Mouse (Mus musculus) hindbrain, embryonic 10.5 days (tissue): Measurements from ENCODE around the gene M6pr. TPM values are rescaled to one million over a fixed set of nuclear protein-coding genes. Genes with fewer than 3 reads are reported as not detected.

ENCODE experiments used
- DNase-seq: peaks from one replicate; pipeline ENCODE4 v3.0.0-alpha.2; 2017; ENCODE audit warnings: low spot score
- H3K27ac ChIP-seq: fragments of 300-500 bp; sonication (generic); 2 replicates; pipeline ENCODE4 v1.5.1; 2016; ENCODE audit warnings: mild to moderate bottlenecking, moderate library complexity
- H3K27me3 ChIP-seq: fragments of 300-500 bp; sonication (generic); 2 replicates; pipeline ENCODE4 v1.6.1; 2016; ENCODE audit warnings: mild to moderate bottlenecking; ENCODE audit not compliant: poor library complexity, insufficient read depth, severe bottlenecking
- H3K36me3 ChIP-seq: fragments of 300-500 bp; sonication (generic); 2 replicates; pipeline ENCODE4 v1.6.1; 2016; ENCODE audit warnings: mild to moderate bottlenecking, moderate library complexity
- H3K4me1 ChIP-seq: fragments of 300-500 bp; sonication (generic); replicated peaks from 2 replicates; pipeline ENCODE4 v1.6.1; 2016; ENCODE audit warnings: mild to moderate bottlenecking
- H3K4me3 ChIP-seq: fragments of 300-500 bp; sonication (generic); 2 replicates; pipeline ENCODE4 v1.5.1; 2016; ENCODE audit warnings: mild to moderate bottlenecking, moderate library complexity
- H3K9me3 ChIP-seq: fragments of 300-500 bp; sonication (generic); 2 replicates; pipeline ENCODE4 v1.6.1; 2016; ENCODE audit warnings: mild to moderate bottlenecking, moderate library complexity
- WGBS: fragments of 180-500 bp; shearing (Covaris S2); methylation state at CpG from one replicate; pipeline ENCODE4 v1.1.7; 2016; 5-methylcytosine and 5-hydroxymethylcytosine counted together
- polyA plus RNA-seq: library from polyadenylated mRNA; unstranded; fragments of >200 nt; fragmentation: Nextera tagmentation; extraction: Ambion mirVana; gene quantifications from 2 replicates; pipeline ENCODE4 v1.2.1, GENCODE M21; 2016

M6pr gene
- 78.8 and 91.0 TPM in 2 replicates for polyA plus RNA-seq

GRCm38 (mm10) chr6:122308505-122309393 lies at the start of gene M6pr:
Gene M6pr (plus strand): TSS chr6:122308720.
- Histone ChIP-seq H3K27me3 (no peaks in the 10 kb centered on the region), H3K4me3 (peak within 1 kb of the TSS; percentile 86), H3K4me1 (peaks cover 21% of the 10 kb centered on the region), H3K27ac (peak within 1 kb of the TSS; percentile 93), H3K9me3 (no peaks in the 10 kb centered on the region), H3K36me3 (peaks cover 22% of the 10 kb centered on the region)
- under 1% methylated on average over 49 of the region's 49 CpGs for WGBS
- peak; percentile 94 for DNase-seq

GRCm38 (mm10) chr6:122262543-122262942 lies 46.0 kb upstream of the M6pr start:
- Histone ChIP-seq H3K27ac (no peak overlapping the region), H3K27me3 (no peaks in the 10 kb centered on the region), H3K4me1 (no peaks in the 10 kb centered on the region), H3K36me3 (no peaks in the 10 kb centered on the region), H3K9me3 (0 out of 2 replicates have a peak, but pooled peaks cover 2% of the 10 kb centered on the region), H3K4me3 (no peak overlapping the region)
- DNase-seq, result no peak
- WGBS, result 97% methylated on average over 8 of the region's 8 CpGs

GRCm38 (mm10) chr6:122268561-122268960 lies 40.0 kb upstream of the M6pr start:
- Histone ChIP-seq H3K9me3 (0 out of 2 replicates have a peak, but pooled peaks cover 2% of the 10 kb centered on the region), H3K27ac (no peak overlapping the region), H3K36me3 (no peaks in the 10 kb centered on the region), H3K4me1 (no peaks in the 10 kb centered on the region), H3K27me3 (no peaks in the 10 kb centered on the region), H3K4me3 (no peak overlapping the region)
- DNase-seq, result no peak
- WGBS, result 83% methylated on average over 3 of the region's 3 CpGs

- H3K27me3 ChIP-seq, result no peaks in the 10 kb centered on the region
- no peak overlapping the region for H3K27ac ChIP-seq
- no peaks in the 10 kb centered on the region for H3K36me3 ChIP-seq
- DNase-seq, result no peak
- H3K4me3 ChIP-seq, result no peak overlapping the region
- no peaks in the 10 kb centered on the region for H3K4me1 ChIP-seq
- 95% methylated on average over 4 of the region's 4 CpGs for WGBS
- 0 out of 2 replicates have a peak, but pooled peaks cover 2% of the 10 kb centered on the region for H3K9me3 ChIP-seq
These were observed 39.4 kb upstream of the M6pr start for GRCm38 (mm10) chr6:122269170-122269569.

- no peak overlapping the region for H3K4me3 ChIP-seq
- no peak overlapping the region for H3K27ac ChIP-seq
- no peaks in the 10 kb centered on the region for H3K36me3 ChIP-seq
- no peaks in the 10 kb centered on the region for H3K4me1 ChIP-seq
- 85% methylated on average over 11 of the region's 11 CpGs for WGBS
- DNase-seq, result no peak
- no peaks in the 10 kb centered on the region for H3K27me3 ChIP-seq
- 0 out of 2 replicates have a peak, but pooled peaks cover 2% of the 10 kb centered on the region for H3K9me3 ChIP-seq
These were observed 38.4 kb upstream of the M6pr start for GRCm38 (mm10) chr6:122270152-122270551.

GRCm38 (mm10) chr6:122274546-122274945 lies 34.0 kb upstream of the M6pr start:
- Histone ChIP-seq H3K4me3 (no peak overlapping the region), H3K27ac (no peak overlapping the region), H3K4me1 (no peaks in the 10 kb centered on the region), H3K9me3 (no peaks in the 10 kb centered on the region), H3K27me3 (no peaks in the 10 kb centered on the region), H3K36me3 (no peaks in the 10 kb centered on the region)
- no peak for DNase-seq
- WGBS, result 74% methylated on average over 5 of the region's 5 CpGs

GRCm38 (mm10) chr6:122276565-122276964 lies 32.0 kb upstream of the M6pr start:
- DNase-seq, result no peak
- no peaks in the 10 kb centered on the region for H3K9me3 ChIP-seq
- H3K4me3 ChIP-seq, result no peak overlapping the region
- H3K36me3 ChIP-seq, result no peaks in the 10 kb centered on the region
- WGBS, result 90% methylated on average over 7 of the region's 7 CpGs
- H3K4me1 ChIP-seq, result no peaks in the 10 kb centered on the region
- H3K27me3 ChIP-seq, result no peaks in the 10 kb centered on the region
- H3K27ac ChIP-seq, result no peak overlapping the region

- Histone ChIP-seq H3K9me3 (no peaks in the 10 kb centered on the region), H3K27me3 (no peaks in the 10 kb centered on the region), H3K4me1 (no peaks in the 10 kb centered on the region), H3K36me3 (no peaks in the 10 kb centered on the region), H3K4me3 (no peak within 1 kb of the TSS), H3K27ac (no peak within 1 kb of the TSS)
- 85% methylated on average over 6 of the region's 6 CpGs for WGBS
- DNase-seq, result no peak
These were observed 25.7 kb upstream of the M6pr start, which contains the start of gene Klrg1 for GRCm38 (mm10) chr6:122282782-122283181. Gene Klrg1 (minus strand): TSS chr6:122282882.

- no peak overlapping the region for H3K27ac ChIP-seq
- DNase-seq, result no peak
- no peaks in the 10 kb centered on the region for H3K4me1 ChIP-seq
- H3K36me3 ChIP-seq, result no peaks in the 10 kb centered on the region
- WGBS, result 91% methylated on average over 2 of the region's 2 CpGs
- no peaks in the 10 kb centered on the region for H3K27me3 ChIP-seq
- H3K4me3 ChIP-seq, result no peak overlapping the region
- no peaks in the 10 kb centered on the region for H3K9me3 ChIP-seq
These were observed 25.1 kb upstream of the M6pr start for GRCm38 (mm10) chr6:122283429-122283828.

- no peak overlapping the region for H3K4me3 ChIP-seq
- H3K27ac ChIP-seq, result no peak overlapping the region
- no peaks in the 10 kb centered on the region for H3K27me3 ChIP-seq
- H3K4me1 ChIP-seq, result no peaks in the 10 kb centered on the region
- H3K36me3 ChIP-seq, result no peaks in the 10 kb centered on the region
- no peak for DNase-seq
- WGBS, result 80% methylated on average over 4 of the region's 4 CpGs
- H3K9me3 ChIP-seq, result no peaks in the 10 kb centered on the region
These were observed 24.2 kb upstream of the M6pr start for GRCm38 (mm10) chr6:122284304-122284703.

GRCm38 (mm10) chr6:122284823-122285222 lies 23.7 kb upstream of the M6pr start:
- no peak for DNase-seq
- Histone ChIP-seq H3K27ac (no peak overlapping the region), H3K36me3 (no peaks in the 10 kb centered on the region), H3K4me1 (no peaks in the 10 kb centered on the region), H3K4me3 (no peak overlapping the region), H3K9me3 (no peaks in the 10 kb centered on the region), H3K27me3 (no peaks in the 10 kb centered on the region)
- WGBS, result 93% methylated on average over 1 of the region's 1 CpGs

GRCm38 (mm10) chr6:122288263-122288662 lies 20.3 kb upstream of the M6pr start:
- no peaks in the 10 kb centered on the region for H3K9me3 ChIP-seq
- no peaks in the 10 kb centered on the region for H3K4me1 ChIP-seq
- WGBS, result 48% methylated on average over 1 of the region's 1 CpGs

GRCm38 (mm10) chr6:122289313-122289712 lies 19.2 kb upstream of the M6pr start:
- no peak overlapping the region for H3K27ac ChIP-seq
- no peak for DNase-seq
- no peaks in the 10 kb centered on the region for H3K36me3 ChIP-seq
- no peaks in the 10 kb centered on the region for H3K4me1 ChIP-seq
- no peaks in the 10 kb centered on the region for H3K9me3 ChIP-seq
- H3K4me3 ChIP-seq, result no peak overlapping the region
- H3K27me3 ChIP-seq, result no peaks in the 10 kb centered on the region
- 80% methylated on average over 1 of the region's 1 CpGs for WGBS

More at GRCm38 (mm10) chr6:122288263-122288662, 20.3 kb upstream of the M6pr start:
- Histone ChIP-seq H3K27me3 (no peaks in the 10 kb centered on the region), H3K4me3 (no peak overlapping the region), H3K27ac (no peak overlapping the region), H3K36me3 (no peaks in the 10 kb centered on the region)
- no peak for DNase-seq
